Mouse (Mus musculus) E14TG2a.4 (cell line): ENCODE results near the gene Capg.

Source experiments
- CTCF ChIP-seq: conservative IDR thresholded peaks from 2 replicates; pipeline ENCODE4 v1.5.1; 2014; ENCODE audit warnings: low read length
- POU5F1 ChIP-seq: IDR thresholded peaks from 2 replicates; pipeline ENCODE4 v1.6.1; 2014; ENCODE audit warnings: low read length, borderline replicate concordance

GRCm38 (mm10) chr6:72553079-72553412 lies 8.9 kb downstream of the Capg start:
- TF ChIP-seq CTCF (no peak), POU5F1 (no peak)
